In the genomic region with DNA sequence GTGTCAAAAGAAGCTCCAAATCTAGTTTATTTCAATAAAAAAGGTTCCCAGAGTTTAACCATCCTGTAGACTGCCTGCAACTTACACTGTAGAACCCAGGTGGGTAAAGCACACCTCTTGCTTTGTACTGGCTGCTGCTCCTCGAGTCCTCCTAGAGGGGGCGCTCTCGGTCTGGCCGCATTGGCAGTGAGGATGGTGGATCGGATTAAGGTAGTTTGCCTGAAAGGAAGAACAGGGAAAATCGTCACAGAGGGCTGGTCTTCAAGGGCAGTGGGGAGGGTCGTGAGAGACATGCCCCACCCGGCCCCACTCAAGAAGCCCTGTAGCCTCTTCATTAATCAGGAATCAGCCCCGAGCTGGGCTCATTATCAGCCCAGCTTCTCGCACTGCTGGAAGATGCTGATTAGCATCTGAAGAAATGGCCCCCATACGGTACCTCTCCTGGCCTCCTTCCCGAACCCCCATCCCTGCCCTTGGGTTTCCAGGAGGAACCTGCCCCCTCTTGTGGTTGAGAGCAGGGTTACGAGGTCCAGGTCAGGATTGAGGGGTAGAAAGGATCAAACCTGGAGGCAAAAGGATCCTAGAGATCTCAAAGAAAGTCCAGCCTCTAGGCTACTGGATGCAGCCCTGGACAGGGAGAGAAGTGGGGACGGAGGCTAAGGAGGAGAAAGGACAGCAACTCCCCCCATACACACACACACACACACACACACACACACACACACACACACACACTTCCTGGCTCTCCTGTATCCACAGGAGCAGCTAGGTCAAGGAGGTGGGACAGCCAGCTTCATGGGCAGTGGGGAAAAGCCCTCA, we compare ENCODE assay signal across 9 mouse cellular contexts. TPM values are rescaled to one million over a fixed set of nuclear protein-coding genes. Genes with fewer than 3 reads are reported as not detected.
DNase-seq lines count a peak whose midpoint lies in the region; ATAC-seq and TF ChIP-seq lines count a peak whose summit lies in the region.
"Had no signal": no experiment of that assay in that cellular context is flagged by ENCODE, and none has a peak within 500 bp of the region (broad histone marks: within the 10 kb centered on the region; RNA-seq: fewer than 3 reads in every experiment).

No protein-coding gene starts in this region.

- no peak for TF ChIP-seq POLR2A in testis, adult 2 months (IDR thresholded peaks at IDR 0.05; ENCODE audit: control insufficient read depth, low read depth, low read length)

- H3K9me3 ChIP-seq in liver, embryonic 11.5 days (ENCODE audit: control insufficient read depth, low read length), result no peaks in the 10 kb centered on the region
- H3K9me3 ChIP-seq: embryonic facial prominence, embryonic 15.5 days had no signal

- no peak overlapping the region for H3K27ac ChIP-seq in testis, adult 2 months (ENCODE audit: control insufficient read depth, insufficient read depth, low read depth, low read length)
- H3K27ac ChIP-seq in liver, embryonic 11.5 days (ENCODE audit: low read depth, low read length), result no peak overlapping the region; the same call in 1 of the 2 replicates
- H3K27ac ChIP-seq: embryonic facial prominence, embryonic 15.5 days had no signal

- peak; percentile 48 to 74 for DNase-seq in cerebellum, postnatal 10 days
- no peak for DNase-seq in cerebellum, postnatal 4 days (ENCODE audit: low spot score in 2 of 2)
- DNase-seq in testis, postnatal 14 days (ENCODE audit: low spot score), result no peak
- no peak for DNase-seq in liver, embryonic 11.5 days (ENCODE audit: low spot score)
- peak; percentile 67 for DNase-seq in testis, postnatal 10 days (ENCODE audit: low spot score)
- no peak for DNase-seq in adrenal gland, postnatal 14 days
- DNase-seq in gastrocnemius, adult 18-20 months (ENCODE audit: low spot score), result no peak

- 0 out of 2 replicates have a peak overlapping the region, but pooled peaks have one; percentile 9 for H3K9ac ChIP-seq in liver, embryonic 11.5 days (ENCODE audit: low read depth, low read length)
- H3K9ac ChIP-seq: embryonic facial prominence, embryonic 15.5 days had no signal

- 11% methylated on average over 14 of the region's 14 CpGs for WGBS in liver, embryonic 11.5 days

- peaks cover 9% of the 10 kb centered on the region for H3K4me1 ChIP-seq in testis, adult 2 months (ENCODE audit: control insufficient read depth, insufficient read depth, low read length)
- H3K4me1 ChIP-seq in liver, embryonic 11.5 days (replicated peaks; ENCODE audit: control insufficient read depth, insufficient read depth, low read length), result peaks cover 25% of the 10 kb centered on the region

- H3K4me2 ChIP-seq in liver, embryonic 11.5 days, result no peak overlapping the region

- no peak for ATAC-seq in liver, embryonic 11.5 days (replicated peaks; ENCODE audit: low FRiP score)

- no peaks in the 10 kb centered on the region; the same call in 1 of the 2 replicates for H3K27me3 ChIP-seq in testis, adult 2 months (ENCODE audit: control insufficient read depth, insufficient read depth, low read length)
- peaks cover 76% of the 10 kb centered on the region for H3K27me3 ChIP-seq in liver, embryonic 11.5 days (replicated peaks; ENCODE audit: control insufficient read depth, insufficient read depth, low read length)

- H3K36me3 ChIP-seq in testis, adult 2 months (ENCODE audit: control insufficient read depth, insufficient read depth, low read length), result no peaks in the 10 kb centered on the region
- H3K36me3 ChIP-seq in liver, embryonic 11.5 days (ENCODE audit: control insufficient read depth, insufficient read depth, low read length), result no peaks in the 10 kb centered on the region
- H3K36me3 ChIP-seq: embryonic facial prominence, embryonic 15.5 days had no signal

- H3K4me3 ChIP-seq in testis, adult 2 months (ENCODE audit: control insufficient read depth, low read depth, low read length), result no peak overlapping the region
- H3K4me3 ChIP-seq in liver, embryonic 11.5 days (ENCODE audit: low read depth, low read length), result no peak overlapping the region
- H3K4me3 ChIP-seq: embryonic facial prominence, embryonic 15.5 days had no signal

- TF ChIP-seq CTCF in testis, adult 2 months (IDR thresholded peaks at IDR 0.05; ENCODE audit: control insufficient read depth, insufficient read depth, insufficient replicate concordance, low read depth, low read length), result peak; percentile 82; the same call in 1 of the 2 replicates

RNA-seq across cellular contexts. Expression of a gene that starts 6.7 kb away (rescaled TPM):
- 0.82 and 1.0 TPM in 2 replicates for polyA plus RNA-seq in testis, adult 2 months (2012; rRNA removed)
- polyA plus RNA-seq in liver, embryonic 11.5 days (2014; fragmentation: Nextera tagmentation; extraction: Ambion mirVana), result 0.56 and 0.65 TPM in 2 replicates
- 3.8 and 4.2 TPM in 2 replicates for total RNA-seq in adrenal gland, postnatal 14 days (2021)
- not detected for total RNA-seq in gastrocnemius, adult 18-20 months (2021)

RNA-seq across cellular contexts. Expression of a gene that starts 21.2 kb away (rescaled TPM):
- polyA plus RNA-seq in testis, adult 2 months (2012; rRNA removed), result 96.2 and 98.2 TPM in 2 replicates
- polyA plus RNA-seq in liver, embryonic 11.5 days (2014; fragmentation: Nextera tagmentation; extraction: Ambion mirVana), result 64.0 and 69.1 TPM in 2 replicates
- total RNA-seq in adrenal gland, postnatal 14 days (2021), result 58.8 and 74.2 TPM in 2 replicates
- 10 to 100 TPM; 37.3 to 44.6 TPM for total RNA-seq in gastrocnemius, adult 18-20 months (2021)

RNA-seq across cellular contexts. Expression of a gene that starts 22.2 kb away (rescaled TPM):
- polyA plus RNA-seq in testis, adult 2 months (2012; rRNA removed), result 39.5 and 40.8 TPM in 2 replicates
- 17.7 and 17.9 TPM in 2 replicates for polyA plus RNA-seq in liver, embryonic 11.5 days (2014; fragmentation: Nextera tagmentation; extraction: Ambion mirVana)
- total RNA-seq in adrenal gland, postnatal 14 days (2021), result 40.7 and 47.0 TPM in 2 replicates
- total RNA-seq in gastrocnemius, adult 18-20 months (2021), result 1 to 10 TPM; 3.7 to 4.4 TPM

RNA-seq across cellular contexts. Expression of a gene that starts 22.4 kb away (rescaled TPM):
- 7.2 and 8.9 TPM in 2 replicates for polyA plus RNA-seq in testis, adult 2 months (2012; rRNA removed)
- 0.15 and 0.26 TPM in 2 replicates for polyA plus RNA-seq in liver, embryonic 11.5 days (2014; fragmentation: Nextera tagmentation; extraction: Ambion mirVana)
- total RNA-seq in adrenal gland, postnatal 14 days (2021), result 2.9 and 3.3 TPM in 2 replicates
- under 1 TPM in 1 of 2 experiments, not detected in 1; 0.36 TPM for total RNA-seq in gastrocnemius, adult 18-20 months (2021)

RNA-seq across cellular contexts. Expression of a gene that starts 49.3 kb away (rescaled TPM):
- polyA plus RNA-seq in testis, adult 2 months (2012; rRNA removed), result 46.0 and 47.0 TPM in 2 replicates
- polyA plus RNA-seq in liver, embryonic 11.5 days (2014; fragmentation: Nextera tagmentation; extraction: Ambion mirVana), result 42.5 and 45.6 TPM in 2 replicates
- total RNA-seq in adrenal gland, postnatal 14 days (2021), result 98.3 and 99.4 TPM in 2 replicates
- total RNA-seq in gastrocnemius, adult 18-20 months (2021), result 10 to 100 TPM; 25.0 to 30.0 TPM

Comparison
In these comparisons a context has a peak if more than half of its experiments do, and no peak if none do; other contexts are left out.
1. DNase-seq: peak in cerebellum, postnatal 10 days (2 of 2) and testis, postnatal 10 days (single experiment); none in cerebellum, postnatal 4 days (0 of 2), testis, postnatal 14 days (single experiment), liver, embryonic 11.5 days (single experiment), adrenal gland, postnatal 14 days (single experiment) and gastrocnemius, adult 18-20 months (single experiment).